Comparison of ENCODE assay signal across 8 mouse cellular contexts in the genomic region with DNA sequence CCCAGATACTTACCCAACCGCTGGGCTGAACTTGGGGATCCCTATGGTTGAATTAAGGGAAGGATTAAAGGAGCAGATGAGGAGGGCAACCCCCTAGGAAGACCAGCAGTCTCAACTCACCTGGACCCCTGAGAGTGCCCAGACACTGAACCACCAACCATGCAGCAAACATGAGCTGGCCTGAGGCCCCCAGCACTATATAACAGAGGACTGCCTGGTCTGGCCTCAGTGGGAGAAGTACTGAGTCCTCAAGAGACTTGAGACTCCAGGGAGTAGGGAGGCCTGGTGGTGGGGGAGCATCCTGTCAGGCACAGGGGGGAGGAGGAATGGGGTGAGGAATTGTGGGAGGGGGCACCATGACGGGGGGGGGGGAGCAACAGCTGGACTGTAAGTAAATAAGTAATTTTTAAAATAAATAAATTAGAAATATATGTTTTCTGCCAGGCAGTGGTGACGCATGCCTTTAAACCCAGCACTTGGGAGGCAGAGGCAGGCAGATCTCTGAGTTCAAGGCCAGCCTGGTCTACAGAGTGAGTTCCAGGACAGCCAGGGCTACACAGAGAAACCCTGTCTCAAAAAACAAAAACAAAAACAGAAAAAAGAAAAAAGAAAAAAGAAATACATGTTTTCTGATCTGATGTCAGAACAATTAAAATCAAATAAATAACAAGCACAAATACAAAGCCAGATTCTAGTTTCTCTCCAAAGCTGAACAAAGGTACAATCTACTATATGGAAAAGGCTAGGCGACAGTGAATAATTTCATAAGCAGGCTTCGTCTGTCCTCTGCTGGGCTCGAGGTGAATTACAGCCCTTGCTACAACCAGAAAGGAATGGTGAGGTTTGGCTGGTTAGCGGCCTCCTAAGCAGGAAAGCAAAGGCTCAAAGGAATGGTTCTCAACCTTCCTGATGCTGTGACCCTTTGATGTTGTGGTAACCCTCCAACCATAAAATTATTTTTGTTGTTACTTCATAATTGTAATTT. TPM values are rescaled to one million over a fixed set of nuclear protein-coding genes. Genes with fewer than 3 reads are reported as not detected.
DNase-seq lines count a peak whose midpoint lies in the region; ATAC-seq and TF ChIP-seq lines count a peak whose summit lies in the region.

No protein-coding gene starts in this region.

- no peak overlapping the region for H3K4me2 ChIP-seq in CH12.LX (ENCODE audit: insufficient read depth, low read depth, poor library complexity, severe bottlenecking)
- no peak overlapping the region for H3K4me2 ChIP-seq in lung, embryonic 16.5 days (ENCODE audit: low read depth, low read length)

- no peaks in the 10 kb centered on the region for H3K27me3 ChIP-seq in CH12.LX (replicated peaks)
- no peaks in the 10 kb centered on the region for H3K27me3 ChIP-seq in hindbrain, embryonic 10.5 days (ENCODE audit: insufficient read depth, poor library complexity, severe bottlenecking)
- H3K27me3 ChIP-seq in lung, embryonic 16.5 days (ENCODE audit: control insufficient read depth, insufficient read depth, low read depth, low read length): no peaks in the 10 kb centered on the region

- H3K9ac ChIP-seq in CH12.LX (ENCODE audit: insufficient read depth, low read depth): no peak overlapping the region
- no peak overlapping the region for H3K9ac ChIP-seq in lung, embryonic 16.5 days (ENCODE audit: low read length)

- TF ChIP-seq CTCF in CH12.LX (conservative IDR thresholded peaks at IDR 0.05 in 1 of 2, IDR thresholded peaks at IDR 0.05 in 1 of 2; ENCODE audit: low read depth in 2 of 2, low read length in 2 of 2): peak; percentile 95 to 97
- peak; percentile 53; the same call in 1 of the 2 replicates for TF ChIP-seq CTCF in embryonic fibroblast, embryonic 13.5 days (IDR thresholded peaks at IDR 0.05; ENCODE audit: borderline replicate concordance, insufficient read depth, low read length)

- H3K4me3 ChIP-seq in CH12.LX (replicated peaks in 1 of 3; ENCODE audit: low read depth in 2 of 3, low read length in 2 of 3, poor library complexity in 1 of 3): no peak overlapping the region
- H3K4me3 ChIP-seq in embryonic fibroblast, embryonic 13.5 days (ENCODE audit: insufficient read depth, low read length): no peak overlapping the region
- H3K4me3 ChIP-seq in hindbrain, embryonic 10.5 days: no peak overlapping the region
- no peak overlapping the region for H3K4me3 ChIP-seq in lung, embryonic 16.5 days (ENCODE audit: low read length)

- in situ Hi-C loops in CH12.LX (cut with MboI; ENCODE audit: low pct_ligation_motif_present, low pct_unique_long_range_greater_than_20kb, low sequenced_read_pairs): loop anchor here (25.0 kb wide), 1 partner anchor 728 kb away; no protein-coding TSS in a partner anchor

- H3K27ac ChIP-seq in CH12.LX (ENCODE audit: insufficient read depth, low read depth): no peak overlapping the region
- H3K27ac ChIP-seq in embryonic fibroblast, embryonic 13.5 days (ENCODE audit: insufficient read depth, low read length): no peak overlapping the region
- H3K27ac ChIP-seq in hindbrain, embryonic 10.5 days: no peak overlapping the region
- H3K27ac ChIP-seq in lung, embryonic 16.5 days (ENCODE audit: low read length): no peak overlapping the region

- DNase-seq in CH12.LX (ENCODE audit: extremely low read depth): peak; percentile 61
- peak; percentile 69 for DNase-seq in adrenal gland, adult 2 months
- DNase-seq in hindbrain, embryonic 10.5 days (ENCODE audit: low spot score): peak; percentile 75
- peak; percentile 38 to 82 for DNase-seq in layer of hippocampus, adult 18-20 months (ENCODE audit: low spot score in 2 of 2)
- DNase-seq in retina, postnatal 1 day: peak; percentile 81

- no peak for TF ChIP-seq POLR2A in CH12.LX (IDR thresholded peaks at IDR 0.05; ENCODE audit: low read depth, low read length)
- TF ChIP-seq POLR2A in embryonic fibroblast, embryonic 13.5 days (IDR thresholded peaks at IDR 0.05; ENCODE audit: low read depth, low read length): no peak

- peak; percentile 72 for ATAC-seq in lung, embryonic 16.5 days (ENCODE audit: low read depth)
- no peak for ATAC-seq in erythroid progenitor cell, adult 5-6 weeks (replicated peaks; ENCODE audit: low FRiP score, poor library complexity, severe bottlenecking)

- WGBS in hindbrain, embryonic 10.5 days: 42% methylated on average over 7 of the region's 7 CpGs
- WGBS in lung, embryonic 16.5 days: 39% methylated on average over 7 of the region's 7 CpGs

- no peaks in the 10 kb centered on the region for H3K9me3 ChIP-seq in CH12.LX (replicated peaks; ENCODE audit: low read length)
- H3K9me3 ChIP-seq in hindbrain, embryonic 10.5 days: no peaks in the 10 kb centered on the region
- no peaks in the 10 kb centered on the region for H3K9me3 ChIP-seq in lung, embryonic 16.5 days (ENCODE audit: control insufficient read depth, low read length)

- peak; percentile 99 for TF ChIP-seq RAD21 in CH12.LX (IDR thresholded peaks at IDR 0.05; ENCODE audit: low read depth, low read length)

- TF ChIP-seq EP300 in CH12.LX (IDR thresholded peaks at IDR 0.05; ENCODE audit: low read length): no peak

- H3K4me1 ChIP-seq in CH12.LX (ENCODE audit: control insufficient read depth in 1 of 2, insufficient read depth in 2 of 2): peaks cover 0 to 3% of the 10 kb centered on the region in 2 experiments; a peak in 1 of 4 replicates
- H3K4me1 ChIP-seq in embryonic fibroblast, embryonic 13.5 days (ENCODE audit: control insufficient read depth, insufficient read depth, low read length): no peaks in the 10 kb centered on the region
- no peaks in the 10 kb centered on the region for H3K4me1 ChIP-seq in hindbrain, embryonic 10.5 days (replicated peaks)
- 0 out of 2 replicates have a peak, but pooled peaks cover 3% of the 10 kb centered on the region for H3K4me1 ChIP-seq in lung, embryonic 16.5 days (replicated peaks; ENCODE audit: control insufficient read depth, insufficient read depth, low read length)

- dilution Hi-C loops in CH12.LX (cut with MboI; ENCODE audit: extremely low pct_ligation_motif_present, extremely low pct_unique_long_range_greater_than_20kb, low sequenced_read_pairs): no loop called here

- no peaks in the 10 kb centered on the region for H3K36me3 ChIP-seq in CH12.LX (replicated peaks in 1 of 2; ENCODE audit: control insufficient read depth in 1 of 2, insufficient read depth in 1 of 2, low read length in 1 of 2)
- H3K36me3 ChIP-seq in hindbrain, embryonic 10.5 days: no peaks in the 10 kb centered on the region
- H3K36me3 ChIP-seq in lung, embryonic 16.5 days (ENCODE audit: control insufficient read depth, insufficient read depth, low read length): no peaks in the 10 kb centered on the region

- no peaks in the 10 kb centered on the region for H3K79me2 ChIP-seq in CH12.LX (replicated peaks; ENCODE audit: control insufficient read depth, extremely low read depth, insufficient read depth, poor library complexity, severe bottlenecking)

TF ChIP-seq in CH12.LX, 34 proteins besides CTCF, POLR2A, EP300 and RAD21:
- TF ChIP-seq NELFE (IDR thresholded peaks at IDR 0.05; ENCODE audit: low read depth, low read length) (0 out of 2 replicates have a peak, but pooled peaks have one; percentile 19), SMC3 (IDR thresholded peaks at IDR 0.05; ENCODE audit: low read depth, low read length) (peak; percentile 95), ZC3H11A (IDR thresholded peaks at IDR 0.05; ENCODE audit: low read depth, low read length) (peak; percentile 41; the same call in 1 of the 2 replicates), HCFC1 (IDR thresholded peaks at IDR 0.05; ENCODE audit: low read depth, low read length) (no peak), IRF4 (IDR thresholded peaks at IDR 0.05; ENCODE audit: low read depth, low read length) (0 out of 2 replicates have a peak, but pooled peaks have one; percentile 17), JUN (IDR thresholded peaks at IDR 0.05; ENCODE audit: insufficient read depth, low read depth, low read length) (no peak)

RNA-seq across cellular contexts. Expression of gene Atl2, which starts 55.4 kb away (rescaled TPM):
- total RNA-seq in CH12.LX (2012; rRNA removed): 18.0 and 19.5 TPM in 2 replicates
- total RNA-seq in CH12.LX (2014; rRNA removed): 43.3 and 49.2 TPM in 2 replicates
- 32.4 and 37.1 TPM in 2 replicates for polyA plus RNA-seq in CH12.LX (2012; ENCODE audit: insufficient read length, low read depth)
- 100 to 1,000 TPM in 1 of 2 experiments, 10 to 100 TPM in 1; 61.4 to 137 TPM for total RNA-seq in adrenal gland, adult 2 months (2021)
- polyA plus RNA-seq in adrenal gland, adult 2 months (2012; rRNA removed): 10.3 and 14.5 TPM in 2 replicates
- 31.1 and 38.9 TPM in 2 replicates for polyA plus RNA-seq in embryonic fibroblast, embryonic 13.5 days (2011; ENCODE audit: insufficient read length, low read depth, missing spikeins)
- polyA plus RNA-seq in hindbrain, embryonic 10.5 days (2016; fragmentation: Nextera tagmentation; extraction: Ambion mirVana): 31.5 and 38.7 TPM in 2 replicates
- 10 to 100 TPM; 49.9 to 56.0 TPM for total RNA-seq in layer of hippocampus, adult 18-20 months (2021)
- 38.4 and 39.0 TPM in 2 replicates for polyA plus RNA-seq in lung, embryonic 16.5 days (2015; fragmentation: Nextera tagmentation; extraction: Ambion mirVana)
- total RNA-seq in erythroid progenitor cell, adult 5-6 weeks (2015; ENCODE audit: low replicate concordance): 134 and 176 TPM in 2 replicates
- total RNA-seq in erythroid progenitor cell, adult 5-6 weeks (2017; ENCODE audit: low replicate concordance): 139 and 203 TPM in 2 replicates
